Mouse (Mus musculus) embryonic facial prominence, embryonic 10.5 days (tissue): ENCODE measurements around the gene Bmp5. TPM values are rescaled to one million over a fixed set of nuclear protein-coding genes. Genes with fewer than 3 reads are reported as not detected.

ENCODE experiments used
- DNase-seq: peaks from one replicate; pipeline ENCODE4 v3.0.0-alpha.2; 2017; ENCODE audit warnings: low spot score
- H3K27ac ChIP-seq: fragments of 300-500 bp; sonication (generic); replicated peaks from 2 replicates; pipeline ENCODE4 v1.5.1; 2016; ENCODE audit warnings: mild to moderate bottlenecking
- H3K27me3 ChIP-seq: fragments of 300-500 bp; sonication (generic); replicated peaks from 2 replicates; pipeline ENCODE4 v1.6.1; 2016; ENCODE audit warnings: low read depth, mild to moderate bottlenecking; ENCODE audit not compliant: poor library complexity, severe bottlenecking
- H3K36me3 ChIP-seq: fragments of 300-500 bp; sonication (generic); replicated peaks from 2 replicates; pipeline ENCODE4 v1.6.1; 2016; ENCODE audit warnings: mild to moderate bottlenecking, moderate library complexity
- H3K4me1 ChIP-seq: fragments of 300-500 bp; sonication (generic); 2 replicates; pipeline ENCODE4 v1.6.1; 2016
- H3K4me3 ChIP-seq: fragments of 300-500 bp; sonication (generic); 2 replicates; pipeline ENCODE4 v1.5.1; 2016; ENCODE audit warnings: mild to moderate bottlenecking, moderate library complexity
- H3K9me3 ChIP-seq: fragments of 300-500 bp; sonication (generic); 2 replicates; pipeline ENCODE4 v1.6.1; 2016; ENCODE audit warnings: mild to moderate bottlenecking
- WGBS: fragments of 180-500 bp; shearing (Covaris S2); methylation state at CpG from one replicate; pipeline ENCODE4 v1.1.7; 2016; 5-methylcytosine and 5-hydroxymethylcytosine counted together
- microRNA-seq: library from miRNA; unstranded; fragments of <30 nt; microRNA quantifications from one replicate; pipeline ENCODE4, GENCODE M21; 2017
- polyA plus RNA-seq: library from polyadenylated mRNA; unstranded; fragments of >200 nt; fragmentation: Nextera tagmentation; extraction: Ambion mirVana; gene quantifications from 2 replicates; pipeline ENCODE4 v1.2.1, GENCODE M21; 2016

The Bmp5 gene
- polyA plus RNA-seq, 1 experiment from 2014 or later: 4.5 TPM

GRCm38 (mm10) chr9:75916027-75916426 is 140.9 kb downstream of the Bmp5 start:
- Histone ChIP-seq H3K36me3 (no peaks in the 10 kb centered on the region), H3K27me3 (no peaks in the 10 kb centered on the region), H3K4me3 (no peak overlapping the region), H3K4me1 (peaks cover 16% of the 10 kb centered on the region), H3K27ac (peak overlapping the region; percentile 57), H3K9me3 (no peaks in the 10 kb centered on the region)
- DNase-seq: peak; percentile 34
- 27% methylated on average over 2 of the region's 2 CpGs for WGBS

GRCm38 (mm10) chr9:75927196-75927880 is 152.2 kb downstream of the Bmp5 start:
- Histone ChIP-seq H3K4me1 (peaks cover 5% of the 10 kb centered on the region; the same call in 1 of the 2 replicates), H3K27me3 (no peaks in the 10 kb centered on the region), H3K9me3 (no peaks in the 10 kb centered on the region), H3K4me3 (no peak overlapping the region), H3K27ac (no peak overlapping the region), H3K36me3 (no peaks in the 10 kb centered on the region)
- 60% methylated on average over 11 of the region's 11 CpGs for WGBS
- no peak for DNase-seq

- Histone ChIP-seq H3K4me1 (peaks cover 5% of the 10 kb centered on the region; the same call in 1 of the 2 replicates), H3K4me3 (no peak overlapping the region), H3K27me3 (no peaks in the 10 kb centered on the region), H3K27ac (no peak overlapping the region), H3K36me3 (no peaks in the 10 kb centered on the region), H3K9me3 (no peaks in the 10 kb centered on the region)
- 85% methylated on average over 5 of the region's 5 CpGs for WGBS
- no peak for DNase-seq
These were observed 152.9 kb downstream of the Bmp5 start for GRCm38 (mm10) chr9:75928068-75928467.

- Histone ChIP-seq H3K4me1 (no peaks in the 10 kb centered on the region), H3K9me3 (no peaks in the 10 kb centered on the region), H3K27me3 (no peaks in the 10 kb centered on the region), H3K4me3 (no peak overlapping the region), H3K36me3 (no peaks in the 10 kb centered on the region), H3K27ac (no peak overlapping the region)
- WGBS: 86% methylated on average over 3 of the region's 3 CpGs
- no peak for DNase-seq
These were observed 169.5 kb downstream of the Bmp5 start for GRCm38 (mm10) chr9:75944663-75945062.

Small RNA genes within 50 kb of the gene (microRNA-seq; reads per million reads assigned to microRNA genes)
- not detected for gene Gm44355

Other genes starting within 250 kb of the Bmp5 start
- gene Tmod3, start 215.7 kb upstream of the Bmp5 start, polyA plus RNA-seq: 81.0 and 99.2 TPM in 2 replicates
- 31.9 and 34.3 TPM in 2 replicates for gene Tmod2, start 164.0 kb upstream of the Bmp5 start, polyA plus RNA-seq
- gene Lysmd2, start 149.6 kb upstream of the Bmp5 start, polyA plus RNA-seq: 13.6 and 16.5 TPM in 2 replicates
- 9.9 and 10.0 TPM in 2 replicates for gene Scg3, start 91.3 kb upstream of the Bmp5 start, polyA plus RNA-seq
- gene Hmgcll1, start 239.5 kb downstream of the Bmp5 start, polyA plus RNA-seq: 4.0 TPM in 2 replicates